Mouse (Mus musculus) liver, adult (tissue): ENCODE data around the gene Abcc9.

ENCODE experiments used
- GATA4 ChIP-seq: IDR thresholded peaks from 2 replicates; pipeline ENCODE4 v1.6.1; 2014; ENCODE audit warnings: mild to moderate bottlenecking, low read length; ENCODE audit not compliant: insufficient replicate concordance

The Abcc9 gene

GRCm38 (mm10) chr6:142550871-142551270 is 151.2 kb downstream of the Abcc9 start:
- no peak for TF ChIP-seq GATA4

GRCm38 (mm10) chr6:142548377-142548776 is 153.7 kb downstream of the Abcc9 start:
- TF ChIP-seq GATA4, result no peak

DNA sequence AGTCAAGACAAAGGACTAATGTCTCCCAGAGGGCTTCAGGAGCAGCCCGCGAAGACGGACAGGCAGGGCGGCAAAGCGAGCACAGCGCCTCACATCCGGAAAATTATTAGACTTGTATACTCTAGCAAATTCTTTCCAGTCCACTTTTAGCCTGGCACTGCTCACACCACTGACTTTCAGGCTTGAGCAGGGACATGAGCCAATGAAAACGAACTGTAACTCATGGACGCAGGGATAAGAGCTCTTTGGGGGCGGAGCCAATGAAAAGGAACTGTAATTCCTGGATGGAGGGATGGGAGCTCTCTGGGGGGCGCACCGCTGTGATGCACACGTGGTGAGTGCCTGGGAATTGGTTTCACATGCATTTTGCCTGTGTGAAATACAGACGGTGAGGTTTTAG is 157.0 kb downstream of the Abcc9 start:
- no peak for TF ChIP-seq GATA4

DNA sequence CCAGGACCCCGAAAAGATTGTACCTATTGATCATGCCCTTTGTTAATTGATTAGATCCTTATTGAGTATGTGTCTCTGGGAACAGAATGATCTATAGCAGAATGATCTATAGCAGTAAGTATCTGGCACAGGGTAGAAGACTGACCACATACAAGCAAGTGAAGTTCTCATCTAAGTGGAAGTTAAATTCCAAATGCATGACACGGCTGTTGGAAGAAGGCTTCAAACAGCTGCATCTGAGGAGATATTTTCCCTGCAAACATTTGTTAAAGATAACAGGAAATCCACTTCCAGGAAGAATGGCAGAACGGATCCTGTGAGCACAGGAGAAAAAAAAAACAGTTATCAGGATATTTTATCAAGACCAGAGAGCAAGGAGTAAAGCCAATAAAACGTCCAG is 158.5 kb downstream of the Abcc9 start:
- no peak for TF ChIP-seq GATA4

DNA sequence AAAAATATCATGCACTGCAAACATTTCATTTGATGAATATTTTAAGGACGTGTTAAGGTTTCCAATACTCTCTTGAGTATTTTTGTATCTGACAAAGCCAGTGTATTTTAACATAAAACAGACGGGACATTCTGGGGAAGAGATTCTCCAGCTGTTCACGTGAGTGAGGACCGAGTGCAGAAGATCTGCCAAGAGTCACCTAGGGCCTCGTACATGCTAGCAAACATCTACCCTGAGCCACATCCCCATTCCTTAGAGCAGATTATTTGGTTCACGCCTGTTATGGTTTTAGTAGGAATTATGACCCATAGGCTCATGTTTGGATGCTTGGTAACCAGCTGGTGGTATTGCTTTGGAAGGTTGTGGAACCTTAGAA is 159.3 kb downstream of the Abcc9 start:
- TF ChIP-seq GATA4, result no peak

DNA sequence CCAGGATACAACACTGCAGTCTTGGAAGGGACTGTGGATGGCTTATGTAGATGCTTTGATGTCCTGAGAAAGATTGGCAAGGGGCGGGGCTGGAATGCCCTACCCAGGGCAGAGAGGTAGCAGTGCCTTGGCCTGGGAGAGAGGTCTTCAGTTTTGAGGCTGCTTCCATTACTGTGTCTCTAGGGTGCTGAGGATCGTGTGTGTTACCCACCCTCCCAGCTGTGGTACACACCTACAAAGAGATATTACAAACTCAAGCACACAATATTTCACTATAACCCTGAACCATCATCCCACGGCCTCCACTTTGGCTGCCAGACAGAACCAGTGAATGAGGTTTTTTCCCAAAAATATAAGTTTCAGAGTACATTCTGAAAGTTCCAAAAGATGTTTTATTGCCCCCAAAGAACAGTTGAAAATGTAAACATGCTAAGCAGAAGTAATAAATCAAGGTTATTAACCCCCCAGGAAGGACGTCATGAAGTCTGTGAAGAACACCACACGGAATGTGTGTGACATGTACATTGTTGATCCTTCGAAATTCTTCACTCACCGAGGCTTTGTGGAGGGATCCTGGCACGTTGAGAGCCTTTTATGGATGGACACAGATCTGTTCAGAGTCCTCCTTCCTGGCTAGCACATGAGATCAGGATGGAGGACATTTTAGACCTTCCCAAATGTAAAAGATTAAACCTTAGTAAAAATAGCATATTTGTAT is 159.9 kb downstream of the Abcc9 start:
- TF ChIP-seq GATA4, result no peak

- TF ChIP-seq GATA4, result no peak
Observed at GRCm38 (mm10) chr6:142540561-142541160, 161.5 kb downstream of the Abcc9 start.

GRCm38 (mm10) chr6:142540131-142540530 is 162.0 kb downstream of the Abcc9 start:
- TF ChIP-seq GATA4, result peak; percentile 92

GRCm38 (mm10) chr6:142538503-142538902 is 163.6 kb downstream of the Abcc9 start:
- TF ChIP-seq GATA4, result peak; percentile 68; the same call in 1 of the 2 replicates
